Mouse (Mus musculus) kidney, postnatal 0 days (tissue): ENCODE measurements around the gene Shisal2a. TPM values are rescaled to one million over a fixed set of nuclear protein-coding genes. Genes with fewer than 3 reads are reported as not detected.

ENCODE experiments used
- ATAC-seq: fragments of 200-750 bp; cut with Nextera tagmentation; replicated peaks from 2 replicates; pipeline ENCODE4 v1.8.0; 2017; ENCODE audit warnings: low read depth, moderate number of reproducible peaks, moderate TSS enrichment, moderate library complexity; ENCODE audit not compliant: low FRiP score
- DNase-seq: peaks from one replicate; pipeline ENCODE4 v3.0.0-alpha.2; 2016; ENCODE audit warnings: low spot score
- H3K27ac ChIP-seq: fragments of 300-500 bp; sonication (generic); 2 replicates; pipeline ENCODE4 v1.5.1; 2014; ENCODE audit warnings: mild to moderate bottlenecking
- H3K27me3 ChIP-seq: fragments of 300-500 bp; sonication (generic); 2 replicates; pipeline ENCODE4 v1.6.1; 2014; ENCODE audit warnings: low read length, mixed read lengths; ENCODE audit not compliant: insufficient read depth
- H3K36me3 ChIP-seq: fragments of 300-500 bp; sonication (generic); 2 replicates; pipeline ENCODE4 v1.6.1; 2014; ENCODE audit warnings: low read length, mixed read lengths; ENCODE audit not compliant: insufficient read depth
- H3K4me1 ChIP-seq: fragments of 300-500 bp; sonication (generic); replicated peaks from 2 replicates; pipeline ENCODE4 v1.6.1; 2014; ENCODE audit warnings: antibody characterized with exemption, low read length, mixed read lengths; ENCODE audit not compliant: insufficient read depth
- H3K4me2 ChIP-seq: fragments of 300-500 bp; sonication (generic); 2 replicates; pipeline ENCODE4 v1.6.1; 2014; ENCODE audit warnings: mild to moderate bottlenecking, low read length, moderate library complexity, mixed read lengths
- H3K4me3 ChIP-seq: fragments of 300-500 bp; sonication (generic); replicated peaks from 2 replicates; pipeline ENCODE4 v1.5.1; 2014; ENCODE audit warnings: low read depth, low read length
- H3K9ac ChIP-seq: fragments of 300-500 bp; sonication (generic); 2 replicates; pipeline ENCODE4 v1.6.1; 2014; ENCODE audit warnings: low read depth, low read length
- H3K9me3 ChIP-seq: fragments of 300-500 bp; sonication (generic); replicated peaks from 2 replicates; pipeline ENCODE4 v1.6.1; 2016; ENCODE audit warnings: low read length, inconsistent platforms, mixed read lengths
- CTCF ChIP-seq: IDR thresholded peaks from 2 replicates; pipeline ENCODE4 v1.5.1; 2016; ENCODE audit warnings: antibody characterized with exemption, low read depth, mild to moderate bottlenecking, moderate library complexity
- WGBS: fragments of 180-500 bp; shearing (Covaris S2); extraction: QIAGEN DNeasy Blood & Tissue Kit; methylation state at CpG from one replicate; pipeline ENCODE4 v1.1.7; 2014; 5-methylcytosine and 5-hydroxymethylcytosine counted together
- polyA plus RNA-seq: library from polyadenylated mRNA; unstranded; fragments of >200 nt; fragmentation: Nextera tagmentation; extraction: Ambion mirVana; gene quantifications from 2 replicates; pipeline ENCODE4 v1.2.1, GENCODE M21; 2015

Gene Shisal2a
- polyA plus RNA-seq, 1 experiment from 2014 or later = 0.70 TPM

DNA sequence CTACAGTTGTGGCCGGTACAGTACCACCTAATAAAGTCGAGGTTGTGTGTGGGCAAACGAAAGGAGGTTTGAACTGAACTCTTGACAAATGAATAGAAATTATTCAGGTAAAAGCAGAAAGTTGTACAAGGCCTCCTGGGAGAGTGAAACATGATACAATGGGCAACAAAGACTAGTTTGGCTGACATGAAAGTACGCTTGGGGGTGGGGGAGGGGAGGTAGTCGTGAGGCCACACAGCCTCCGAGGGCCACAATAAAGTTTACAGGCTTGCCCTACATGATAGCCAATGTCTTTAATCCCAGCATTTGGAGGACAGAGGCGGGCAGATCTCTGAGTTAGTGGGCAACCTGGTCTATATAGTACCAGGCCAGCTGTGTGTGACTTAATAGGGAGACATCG is 24.5 kb upstream of the Shisal2a start:
- DNase-seq (no peak), ATAC-seq (no peak)
- Histone ChIP-seq H3K36me3 (no peaks in the 10 kb centered on the region), H3K4me3 (no peak overlapping the region), H3K27me3 (no peaks in the 10 kb centered on the region), H3K4me2 (no peak overlapping the region), H3K27ac (no peak overlapping the region), H3K4me1 (peaks cover 20% of the 10 kb centered on the region), H3K9ac (no peak overlapping the region), H3K9me3 (no peaks in the 10 kb centered on the region)
- WGBS = 34% methylated on average over 8 of the region's 8 CpGs
- TF ChIP-seq CTCF = no peak

DNA sequence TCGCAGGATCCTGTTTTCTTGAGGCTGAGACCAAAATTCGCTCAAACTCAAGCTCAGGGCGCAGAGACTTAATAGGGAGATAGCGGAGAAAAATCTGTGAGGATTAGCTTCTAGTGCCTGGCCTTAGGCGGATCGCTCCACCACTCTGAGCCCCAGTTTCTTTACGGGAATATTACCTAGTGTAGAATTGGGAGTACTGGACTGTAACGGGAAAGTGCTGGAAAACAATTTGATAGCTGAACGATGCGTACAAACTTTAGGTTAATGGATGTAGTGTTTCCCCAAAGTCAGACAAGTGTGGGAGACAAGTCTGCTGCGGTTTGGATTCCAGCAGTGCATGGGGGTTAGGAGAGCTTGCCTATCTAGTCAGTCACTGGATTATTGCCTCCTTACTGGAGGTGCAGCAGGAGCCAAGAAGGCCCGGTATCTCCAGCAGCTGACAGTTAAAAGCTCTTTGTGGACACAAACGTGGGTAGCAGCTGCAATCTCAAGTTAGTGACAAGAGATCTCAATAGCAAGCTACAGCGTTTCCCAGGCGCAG is 23.8 kb upstream of the Shisal2a start, which contains the start of gene Gpx7:
Gpx7 (minus strand) TSS at position 101 of the 541 bp plus-strand sequence.
- Histone ChIP-seq H3K4me3 (peak within 1 kb of the TSS; percentile 42), H3K9ac (peak within 1 kb of the TSS; percentile 73), H3K9me3 (no peaks in the 10 kb centered on the region), H3K27me3 (no peaks in the 10 kb centered on the region), H3K4me2 (peak within 1 kb of the TSS; percentile 73), H3K4me1 (peaks cover 20% of the 10 kb centered on the region), H3K36me3 (0 out of 2 replicates have a peak, but pooled peaks cover 2% of the 10 kb centered on the region), H3K27ac (peak within 1 kb of the TSS; percentile 81)
- WGBS = 10% methylated on average over 15 of the region's 15 CpGs
- ATAC-seq (no peak), DNase-seq (peak; percentile 39)
- TF ChIP-seq CTCF = no peak

DNA sequence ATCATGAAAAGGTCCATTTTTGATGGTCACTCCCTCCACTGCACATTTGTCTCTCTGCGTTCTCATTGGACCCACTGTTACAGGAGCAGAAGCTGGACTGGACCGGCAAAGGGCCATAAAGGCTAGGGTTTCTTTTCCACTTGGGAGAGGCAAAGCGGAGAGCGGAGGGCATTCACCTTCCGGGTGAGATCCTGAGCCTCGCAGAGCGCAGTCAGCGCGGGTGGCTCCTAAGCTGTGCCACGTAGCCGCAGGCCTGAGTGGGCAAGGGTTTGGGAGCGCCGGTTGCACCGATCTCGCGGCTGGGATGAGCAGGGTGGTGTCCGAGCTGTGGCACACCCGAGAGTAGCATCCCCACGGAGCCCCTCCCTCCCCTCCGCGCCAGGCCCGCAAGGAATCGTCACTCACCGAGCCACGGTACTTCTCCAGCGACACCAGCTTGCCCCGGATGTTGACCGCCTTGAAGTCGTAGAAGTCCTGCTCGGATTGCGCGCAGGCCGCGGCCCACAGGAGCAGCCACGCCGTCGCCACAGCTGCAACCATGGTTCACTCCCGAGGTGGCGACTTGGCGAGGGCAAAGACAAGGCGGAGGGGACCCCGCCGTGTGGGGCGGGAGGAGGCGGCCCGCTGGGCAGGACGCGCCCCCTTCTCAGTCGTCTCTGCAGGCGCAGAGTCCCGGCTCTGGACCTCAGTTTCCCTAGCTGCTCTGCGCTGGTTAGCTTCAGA is 23.1 kb upstream of the Shisal2a start:
- peak overlapping the region; percentile 73 for H3K9ac ChIP-seq
- ATAC-seq (peak; percentile 79), DNase-seq (peak; percentile 76)
- H3K9me3 ChIP-seq = no peaks in the 10 kb centered on the region
- TF ChIP-seq CTCF = no peak
- H3K4me1 ChIP-seq = peaks cover 20% of the 10 kb centered on the region
- WGBS = 2% methylated on average over 49 of the region's 52 CpGs
- peak overlapping the region; percentile 81 for H3K27ac ChIP-seq
- H3K36me3 ChIP-seq = 0 out of 2 replicates have a peak, but pooled peaks cover 2% of the 10 kb centered on the region
- peak overlapping the region; percentile 73 for H3K4me2 ChIP-seq
- no peaks in the 10 kb centered on the region for H3K27me3 ChIP-seq
- peak overlapping the region; percentile 42 for H3K4me3 ChIP-seq

DNA sequence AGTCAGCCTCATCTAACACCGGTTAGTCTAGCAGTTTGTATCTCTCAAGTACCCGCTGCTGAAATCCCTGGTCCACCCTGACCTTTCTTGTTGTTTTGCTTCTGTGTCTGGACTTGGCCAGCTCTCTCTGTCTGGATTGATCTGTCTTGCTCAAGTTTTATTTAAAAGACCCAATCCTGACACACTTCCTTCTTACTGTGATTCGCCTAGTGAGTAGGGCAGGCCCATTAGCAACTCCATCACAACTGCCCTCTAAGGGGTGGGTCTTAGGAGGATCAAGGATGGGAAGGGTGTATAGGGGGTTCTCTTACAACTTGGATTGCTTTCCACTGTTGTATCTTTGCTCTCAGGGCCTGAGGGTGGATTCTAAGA is 22.6 kb upstream of the Shisal2a start:
- H3K27ac ChIP-seq = peak overlapping the region; percentile 81
- ATAC-seq (peak; percentile 81), DNase-seq (peak; percentile 78)
- no peaks in the 10 kb centered on the region for H3K9me3 ChIP-seq
- H3K4me3 ChIP-seq = peak overlapping the region; percentile 42
- H3K4me2 ChIP-seq = peak overlapping the region; percentile 73
- H3K36me3 ChIP-seq = 0 out of 2 replicates have a peak, but pooled peaks cover 2% of the 10 kb centered on the region
- H3K4me1 ChIP-seq = peaks cover 20% of the 10 kb centered on the region
- WGBS = 60% methylated on average over 3 of the region's 3 CpGs
- H3K9ac ChIP-seq = peak overlapping the region; percentile 73; the same call in 1 of the 2 replicates
- H3K27me3 ChIP-seq = no peaks in the 10 kb centered on the region
- no peak for TF ChIP-seq CTCF

DNA sequence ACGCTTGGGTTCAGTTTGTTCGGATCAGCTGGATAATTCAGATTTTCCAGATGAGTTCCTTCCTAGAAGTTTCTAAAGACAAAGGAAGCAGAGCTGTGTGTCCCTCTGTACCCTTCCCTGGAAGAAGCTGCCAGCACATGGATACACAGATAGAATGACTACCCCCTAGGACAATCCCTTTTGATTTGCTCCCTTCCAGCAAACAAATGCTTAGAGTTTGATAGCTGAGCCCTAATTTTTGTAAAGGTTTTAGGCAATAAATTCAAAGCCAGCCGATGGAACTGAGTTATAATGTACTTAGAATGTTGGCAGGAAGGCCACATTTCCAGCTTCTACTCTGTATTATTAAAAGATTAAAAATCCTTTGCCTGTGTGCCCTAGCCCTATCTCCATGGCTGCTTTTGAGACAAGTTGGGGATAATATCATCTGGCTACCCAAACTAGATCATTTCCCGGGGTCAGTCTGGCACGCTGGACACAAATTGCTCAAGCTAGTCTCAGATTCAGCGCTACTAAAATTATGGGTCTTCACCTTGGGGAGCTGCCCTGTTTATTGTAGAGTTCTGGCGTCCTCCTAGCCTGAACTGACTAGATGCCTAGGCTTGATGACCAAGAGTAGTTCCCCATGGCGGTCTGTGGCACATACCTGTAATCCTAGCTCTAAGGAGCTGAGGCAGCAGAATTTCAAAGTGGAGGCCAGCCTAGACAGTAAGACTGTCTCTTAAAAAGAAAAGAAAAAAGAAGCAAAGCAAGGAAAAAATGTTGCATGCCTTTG is 20.9 kb upstream of the Shisal2a start:
- ATAC-seq = no peak
- TF ChIP-seq CTCF = no peak

DNA sequence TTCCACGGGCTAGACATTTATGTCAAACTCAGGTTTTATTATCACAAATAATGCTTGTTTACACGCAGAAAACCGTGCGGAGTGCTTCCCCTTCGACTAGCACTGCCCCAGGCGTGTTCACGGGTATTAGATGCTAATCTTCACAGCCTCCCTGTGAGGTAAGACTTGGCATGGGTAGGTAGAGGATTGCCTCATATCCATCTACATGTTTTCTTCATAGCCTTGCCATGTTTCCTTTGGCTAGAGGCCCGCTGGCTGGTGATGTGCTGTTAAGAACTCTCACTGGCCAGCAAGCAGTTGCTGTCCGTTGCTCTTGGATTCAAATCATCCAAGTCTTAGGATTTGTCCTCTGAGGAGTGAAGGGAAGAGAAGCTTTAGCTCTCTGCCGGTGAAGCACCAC is 17.2 kb upstream of the Shisal2a start:
- H3K9me3 ChIP-seq = no peaks in the 10 kb centered on the region
- no peaks in the 10 kb centered on the region for H3K27me3 ChIP-seq
- H3K4me3 ChIP-seq = no peak overlapping the region
- H3K4me2 ChIP-seq = no peak overlapping the region
- DNase-seq (no peak), ATAC-seq (no peak)
- no peak for TF ChIP-seq CTCF
- no peak overlapping the region for H3K9ac ChIP-seq
- 0 out of 2 replicates have a peak, but pooled peaks cover 2% of the 10 kb centered on the region for H3K36me3 ChIP-seq
- no peak overlapping the region for H3K27ac ChIP-seq
- 83% methylated on average over 10 of the region's 10 CpGs for WGBS
- no peaks in the 10 kb centered on the region for H3K4me1 ChIP-seq

More for the DNA sequence above, 20.9 kb upstream of the Shisal2a start:
- H3K4me3 ChIP-seq = no peak overlapping the region
- H3K9ac ChIP-seq = no peak overlapping the region
- peaks cover 20% of the 10 kb centered on the region for H3K4me1 ChIP-seq
- no peaks in the 10 kb centered on the region for H3K9me3 ChIP-seq
- 0 out of 2 replicates have a peak, but pooled peaks cover 2% of the 10 kb centered on the region for H3K36me3 ChIP-seq
- no peak for DNase-seq
- H3K27me3 ChIP-seq = no peaks in the 10 kb centered on the region
- H3K27ac ChIP-seq = no peak overlapping the region
- no peak overlapping the region for H3K4me2 ChIP-seq
- WGBS = 84% methylated on average over 8 of the region's 8 CpGs
